Mouse (Mus musculus): ENCODE measurements around the gene Atp5mpl. TPM values are rescaled to one million over a fixed set of nuclear protein-coding genes. Genes with fewer than 3 reads are reported as not detected.
"Not testable (repeated sequence)": the region's sequence is repeated elsewhere in the genome, so short reads cannot be mapped to it uniquely, and the experiment has no call there.

The Atp5mpl gene
- total and polyA plus RNA-seq, 2 experiments from 2014 or later, result 251 to 1,032 TPM

GRCm38 (mm10) chr12:111956173-111956572, 10.6 kb downstream of the Atp5mpl start:
- no peak for ATAC-seq
- H3K4me2 ChIP-seq (ENCODE audit: low read depth, low read length), result no peak overlapping the region
- 75% methylated on average over 5 of the region's 5 CpGs for WGBS

DNA sequence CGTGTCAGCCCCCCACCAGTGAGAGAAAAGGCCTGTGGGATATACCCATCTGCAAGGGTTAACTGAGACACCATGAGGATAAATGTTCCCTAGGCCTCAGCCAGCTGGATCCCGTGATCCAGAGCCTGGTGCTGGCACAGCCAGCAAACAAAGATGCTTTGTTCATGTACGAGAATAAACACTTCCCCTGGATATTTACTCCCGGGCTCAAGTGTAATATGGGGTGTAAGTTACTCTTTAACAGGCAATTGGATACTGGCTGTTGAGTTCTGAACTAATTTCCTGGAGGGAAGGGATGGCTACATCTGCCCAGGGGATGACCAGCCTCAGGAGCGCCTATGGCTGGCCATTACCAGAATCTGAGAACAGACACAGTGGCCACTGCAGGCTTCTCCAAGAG, 15.1 kb downstream of the Atp5mpl start:
- DNase-seq (ENCODE audit: low spot score) (no peak), ATAC-seq (peak; percentile 38; the same call in 1 of the 2 replicates)
- no peaks in the 10 kb centered on the region for H3K4me1 ChIP-seq (ENCODE audit: insufficient read depth, low read length)
- no peaks in the 10 kb centered on the region for H3K27me3 ChIP-seq (ENCODE audit: insufficient read depth, low read length)
- H3K9me3 ChIP-seq (ENCODE audit: low read length), result no peaks in the 10 kb centered on the region
- H3K9ac ChIP-seq (replicated peaks; ENCODE audit: low read length), result no peak overlapping the region
- no peak overlapping the region for H3K4me2 ChIP-seq (ENCODE audit: low read depth, low read length)
- H3K4me3 ChIP-seq (ENCODE audit: low read length), result no peak overlapping the region
- no peak for TF ChIP-seq CTCF (IDR thresholded peaks at IDR 0.05; ENCODE audit: low read depth)
- 41% methylated on average over 5 of the region's 5 CpGs for WGBS
- no peak overlapping the region for H3K27ac ChIP-seq
- no peaks in the 10 kb centered on the region for H3K36me3 ChIP-seq (ENCODE audit: insufficient read depth, low read length)

More at GRCm38 (mm10) chr12:111956173-111956572, 10.6 kb downstream of the Atp5mpl start:
- Histone ChIP-seq H3K4me3 (ENCODE audit: low read length) (no peak overlapping the region), H3K4me1 (ENCODE audit: insufficient read depth, low read length) (no peaks in the 10 kb centered on the region), H3K9me3 (ENCODE audit: low read length) (no peaks in the 10 kb centered on the region), H3K36me3 (ENCODE audit: insufficient read depth, low read length) (peaks cover 14% of the 10 kb centered on the region; the same call in 1 of the 2 replicates), H3K27ac (no peak overlapping the region), H3K27me3 (ENCODE audit: insufficient read depth, low read length) (no peaks in the 10 kb centered on the region), H3K9ac (replicated peaks; ENCODE audit: low read length) (no peak overlapping the region)
- no peak for DNase-seq (ENCODE audit: low spot score)
- no peak for TF ChIP-seq CTCF (IDR thresholded peaks at IDR 0.05; ENCODE audit: low read depth)

DNA sequence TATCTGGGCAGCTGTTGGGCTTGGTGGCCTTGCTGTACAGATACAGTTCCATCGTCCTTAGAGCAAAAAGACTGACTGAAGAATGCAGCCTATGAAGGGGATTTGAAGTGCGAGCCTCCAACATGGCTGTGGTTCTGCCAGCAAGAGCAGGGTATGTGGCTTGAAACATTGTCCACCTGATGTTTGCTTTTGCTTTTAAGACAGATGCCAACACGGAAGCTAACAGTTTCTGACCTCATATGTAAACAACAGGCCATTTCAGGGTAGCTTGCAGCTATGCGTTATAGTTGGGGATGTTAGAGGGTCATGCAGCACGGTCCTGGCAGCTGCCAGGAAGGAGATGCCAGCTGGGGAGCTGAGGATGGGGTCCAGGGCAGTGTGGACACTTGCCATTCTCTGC, 16.3 kb downstream of the Atp5mpl start:
- H3K9me3 ChIP-seq (ENCODE audit: low read length), result no peaks in the 10 kb centered on the region
- H3K27ac ChIP-seq, result no peak overlapping the region
- WGBS, result 70% methylated on average over 5 of the region's 5 CpGs
- no peak for ATAC-seq
- no peak for DNase-seq (ENCODE audit: low spot score)
- H3K4me2 ChIP-seq (ENCODE audit: low read depth, low read length), result no peak overlapping the region
- H3K4me1 ChIP-seq (ENCODE audit: insufficient read depth, low read length), result no peaks in the 10 kb centered on the region
- no peak for TF ChIP-seq CTCF (IDR thresholded peaks at IDR 0.05; ENCODE audit: low read depth)
- H3K27me3 ChIP-seq (ENCODE audit: insufficient read depth, low read length), result no peaks in the 10 kb centered on the region
- H3K4me3 ChIP-seq (ENCODE audit: low read length), result no peak overlapping the region
- H3K9ac ChIP-seq (replicated peaks; ENCODE audit: low read length), result no peak overlapping the region
- H3K36me3 ChIP-seq (ENCODE audit: insufficient read depth, low read length), result no peaks in the 10 kb centered on the region

DNA sequence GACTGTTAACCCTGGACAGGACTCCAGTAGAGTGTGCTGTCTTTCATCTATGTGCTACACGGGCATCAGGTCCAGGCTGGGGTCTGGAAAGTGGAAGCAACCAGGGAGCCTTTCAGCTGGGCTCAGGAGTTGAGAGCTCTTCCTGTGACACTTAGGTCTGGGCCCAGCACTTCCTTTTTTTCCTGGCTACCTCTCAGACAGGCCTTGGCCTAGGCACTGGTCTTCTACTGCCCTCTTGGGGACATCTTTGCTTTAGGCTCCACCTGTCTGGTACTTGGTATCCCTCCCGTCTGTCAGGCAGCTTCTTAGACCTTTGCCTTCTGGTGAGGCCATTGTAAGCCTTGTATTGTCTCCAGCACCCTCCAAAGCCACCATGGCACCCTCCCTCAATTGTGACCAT, 20.1 kb downstream of the Atp5mpl start:
- no peaks in the 10 kb centered on the region for H3K4me1 ChIP-seq (ENCODE audit: insufficient read depth, low read length)
- no peak overlapping the region for H3K4me2 ChIP-seq (ENCODE audit: low read depth, low read length)
- H3K9ac ChIP-seq (replicated peaks; ENCODE audit: low read length), result no peak overlapping the region
- no peaks in the 10 kb centered on the region for H3K27me3 ChIP-seq (ENCODE audit: insufficient read depth, low read length)
- ATAC-seq (peak; percentile 31; the same call in 1 of the 2 replicates), DNase-seq (ENCODE audit: low spot score) (peak; percentile 69)
- H3K4me3 ChIP-seq (ENCODE audit: low read length), result no peak overlapping the region
- no peaks in the 10 kb centered on the region for H3K9me3 ChIP-seq (ENCODE audit: low read length)
- 42% methylated on average over 2 of the region's 2 CpGs for WGBS
- H3K36me3 ChIP-seq (ENCODE audit: insufficient read depth, low read length), result no peaks in the 10 kb centered on the region
- TF ChIP-seq CTCF (IDR thresholded peaks at IDR 0.05; ENCODE audit: low read depth), result peak; percentile 73
- no peak overlapping the region; the same call in 1 of the 2 replicates for H3K27ac ChIP-seq

DNA sequence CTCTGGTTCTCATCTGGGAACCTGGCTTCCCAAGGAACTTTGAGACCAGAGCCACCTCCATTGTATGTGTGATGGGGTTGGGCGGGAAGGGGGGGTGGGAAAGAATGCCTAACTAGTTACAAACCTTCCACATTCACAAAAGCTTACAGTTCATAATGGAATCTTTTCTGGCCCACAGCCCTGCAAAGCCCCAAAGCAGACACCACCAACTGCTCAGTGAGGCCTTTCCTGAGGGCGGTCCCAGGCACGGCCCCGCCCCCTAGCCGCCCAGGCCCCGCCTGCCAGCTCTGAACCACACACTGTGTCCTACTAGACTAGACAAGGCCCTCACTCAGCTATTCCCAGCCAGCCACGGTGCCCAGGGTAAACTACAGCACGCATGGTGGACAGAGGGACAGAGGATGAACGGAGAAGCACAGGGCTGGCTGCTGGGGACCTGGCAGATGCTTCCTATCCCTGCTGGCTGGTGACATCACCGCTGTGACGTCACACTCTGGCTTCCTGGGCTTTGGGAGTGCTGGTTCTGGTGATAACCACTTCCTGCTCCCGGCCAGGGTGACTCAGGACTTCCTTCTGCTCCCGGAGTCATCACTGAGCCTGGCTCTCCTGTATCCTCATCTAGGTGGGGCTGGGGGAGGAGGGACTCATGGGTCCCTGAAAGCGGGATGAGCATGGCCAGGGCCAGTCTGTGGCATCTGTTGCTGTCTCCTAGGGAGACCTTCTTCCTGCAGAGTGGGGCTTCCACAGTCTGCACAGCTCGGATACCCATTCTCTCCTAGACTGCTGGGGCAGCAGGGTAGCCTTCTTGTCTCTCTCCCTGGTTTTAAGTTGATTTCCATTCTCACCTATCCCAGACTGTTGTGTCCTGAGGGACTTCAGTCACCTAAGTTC, 20.8 kb downstream of the Atp5mpl start:
- H3K4me3 ChIP-seq (ENCODE audit: low read length); H3K27me3 ChIP-seq (ENCODE audit: insufficient read depth, low read length); H3K9ac ChIP-seq (replicated peaks; ENCODE audit: low read length); H3K9me3 ChIP-seq (ENCODE audit: low read length); DNase-seq (ENCODE audit: low spot score); H3K27ac ChIP-seq; H3K4me1 ChIP-seq (ENCODE audit: insufficient read depth, low read length); H3K36me3 ChIP-seq (ENCODE audit: insufficient read depth, low read length); H3K4me2 ChIP-seq (ENCODE audit: low read depth, low read length): not testable (repeated sequence)
- ATAC-seq, result peak; percentile 54; the same call in 1 of the 2 replicates
- WGBS, result 68% methylated on average over 10 of the region's 15 CpGs

DNA sequence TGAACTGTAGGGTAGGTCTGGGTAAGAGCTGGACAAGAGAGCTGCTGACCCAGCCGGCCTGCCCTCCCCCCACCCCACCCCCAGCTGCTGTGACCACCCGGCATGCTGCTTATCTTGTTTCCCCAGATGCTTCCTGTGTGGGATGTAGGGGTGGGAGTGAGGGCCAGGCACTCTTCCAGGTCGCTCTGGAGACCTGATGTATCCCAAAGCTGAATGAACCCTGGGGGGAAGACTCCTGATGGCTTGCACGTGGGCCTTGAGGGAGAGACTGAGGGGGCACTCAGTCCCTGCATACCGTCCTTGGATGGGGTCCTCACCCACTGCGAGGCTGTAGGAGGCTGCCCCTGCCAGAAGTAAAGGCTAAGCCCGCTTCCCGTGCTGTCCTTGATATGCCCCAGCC, 21.7 kb downstream of the Atp5mpl start:
- H3K9me3 ChIP-seq (ENCODE audit: low read length), result no peaks in the 10 kb centered on the region
- WGBS, result 55% methylated on average over 8 of the region's 8 CpGs
- no peaks in the 10 kb centered on the region for H3K27me3 ChIP-seq (ENCODE audit: insufficient read depth, low read length)
- H3K36me3 ChIP-seq (ENCODE audit: insufficient read depth, low read length), result no peaks in the 10 kb centered on the region
- no peak overlapping the region; the same call in 1 of the 2 replicates for H3K27ac ChIP-seq
- no peak overlapping the region for H3K9ac ChIP-seq (replicated peaks; ENCODE audit: low read length)
- no peak overlapping the region for H3K4me2 ChIP-seq (ENCODE audit: low read depth, low read length)
- DNase-seq (ENCODE audit: low spot score) (no peak), ATAC-seq (no peak)
- TF ChIP-seq CTCF (IDR thresholded peaks at IDR 0.05; ENCODE audit: low read depth), result no peak
- H3K4me1 ChIP-seq (ENCODE audit: insufficient read depth, low read length), result no peaks in the 10 kb centered on the region
- H3K4me3 ChIP-seq (ENCODE audit: low read length), result no peak overlapping the region

DNA sequence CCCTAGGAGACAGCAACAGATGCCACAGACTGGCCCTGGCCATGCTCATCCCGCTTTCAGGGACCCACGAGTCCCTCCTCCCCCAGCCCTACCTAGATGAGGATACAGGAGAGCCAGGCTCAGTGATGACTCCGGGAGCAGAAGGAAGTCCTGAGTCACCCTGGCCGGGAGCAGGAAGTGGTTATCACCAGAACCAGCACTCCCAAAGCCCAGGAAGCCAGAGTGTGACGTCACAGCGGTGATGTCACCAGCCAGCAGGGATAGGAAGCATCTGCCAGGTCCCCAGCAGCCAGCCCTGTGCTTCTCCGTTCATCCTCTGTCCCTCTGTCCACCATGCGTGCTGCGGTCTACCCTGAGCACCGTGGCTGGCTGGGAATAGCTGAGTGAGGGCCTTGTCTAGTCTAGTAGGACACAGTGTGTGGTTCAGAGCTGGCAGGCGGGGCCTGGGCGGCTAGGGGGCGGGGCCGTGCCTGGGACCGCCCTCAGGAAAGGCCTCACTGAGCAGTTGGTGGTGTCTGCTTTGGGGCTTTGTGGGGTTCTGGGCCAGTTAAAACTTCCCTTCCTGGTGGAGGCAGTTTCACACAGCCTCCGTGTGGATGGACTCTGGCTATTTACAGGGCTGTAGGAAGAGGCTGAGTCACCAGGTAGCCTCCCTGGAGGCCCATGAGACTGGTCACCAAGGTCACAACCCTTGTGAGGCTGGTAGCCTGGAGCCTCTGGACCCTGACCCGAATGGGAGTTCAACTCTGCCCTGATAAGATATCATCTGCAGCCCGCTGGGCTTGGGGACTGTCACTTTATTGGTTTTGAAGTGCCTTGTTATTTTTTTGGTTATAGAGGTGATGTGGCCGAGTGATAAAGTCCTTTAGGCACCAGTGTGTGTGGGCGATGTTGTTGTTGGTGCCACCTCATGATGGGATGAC, 22.5 kb downstream of the Atp5mpl start:
- not testable (repeated sequence) for H3K4me3 ChIP-seq (ENCODE audit: low read length); H3K27me3 ChIP-seq (ENCODE audit: insufficient read depth, low read length); H3K9ac ChIP-seq (replicated peaks; ENCODE audit: low read length); H3K4me2 ChIP-seq (ENCODE audit: low read depth, low read length); DNase-seq (ENCODE audit: low spot score); H3K4me1 ChIP-seq (ENCODE audit: insufficient read depth, low read length); H3K36me3 ChIP-seq (ENCODE audit: insufficient read depth, low read length); H3K9me3 ChIP-seq (ENCODE audit: low read length)
- H3K27ac ChIP-seq, result peak overlapping the region; percentile 20; the same call in 1 of the 2 replicates
- peak; percentile 46 for ATAC-seq
- WGBS, result 60% methylated on average over 13 of the region's 20 CpGs

All from hindbrain, postnatal 0 days (tissue).